Mouse (Mus musculus) kidney, embryonic 14.5 days (tissue): ENCODE measurements around the gene Cit. TPM values are rescaled to one million over a fixed set of nuclear protein-coding genes. Genes with fewer than 3 reads are reported as not detected.
"Not testable (repeated sequence)": the region's sequence is repeated elsewhere in the genome, so short reads cannot be mapped to it uniquely, and the experiment has no call there.

Experiments used
- ATAC-seq: fragments of 200-750 bp; cut with Nextera tagmentation; 2 replicates; pipeline ENCODE4 v1.8.0; 2017; ENCODE audit warnings: moderate number of reproducible peaks, mild to moderate bottlenecking, moderate TSS enrichment, moderate library complexity; ENCODE audit not compliant: low FRiP score, low TSS enrichment
- H3K27ac ChIP-seq: fragments of 300-500 bp; sonication (generic); 2 replicates; pipeline ENCODE4 v1.5.1; 2014; ENCODE audit warnings: low read depth, mild to moderate bottlenecking, low read length, moderate library complexity, mixed read lengths
- H3K27me3 ChIP-seq: fragments of 300-500 bp; sonication (generic); 2 replicates; pipeline ENCODE4 v1.6.1; 2014; ENCODE audit warnings: mild to moderate bottlenecking, low read length; ENCODE audit not compliant: control insufficient read depth, insufficient read depth
- H3K36me3 ChIP-seq: fragments of 300-500 bp; sonication (generic); 2 replicates; pipeline ENCODE4 v1.6.1; 2014; ENCODE audit warnings: low read length, mixed read lengths; ENCODE audit not compliant: control insufficient read depth, insufficient read depth
- H3K4me1 ChIP-seq: fragments of 300-500 bp; sonication (generic); 2 replicates; pipeline ENCODE4 v1.6.1; 2014; ENCODE audit warnings: low read length, mixed read lengths; ENCODE audit not compliant: control insufficient read depth, insufficient read depth
- H3K4me2 ChIP-seq: fragments of 300-500 bp; sonication (generic); replicated peaks from 2 replicates; pipeline ENCODE4 v1.6.1; 2014; ENCODE audit warnings: low read depth, mild to moderate bottlenecking, low read length
- H3K4me3 ChIP-seq: fragments of 300-500 bp; sonication (generic); 2 replicates; pipeline ENCODE4 v1.5.1; 2014; ENCODE audit warnings: mild to moderate bottlenecking, low read length
- H3K9ac ChIP-seq: fragments of 300-500 bp; sonication (generic); 2 replicates; pipeline ENCODE4 v1.6.1; 2014; ENCODE audit warnings: low read depth, mild to moderate bottlenecking, low read length, moderate library complexity
- H3K9me3 ChIP-seq: fragments of 300-500 bp; sonication (generic); 2 replicates; pipeline ENCODE4 v1.6.1; 2016; ENCODE audit warnings: low read length; ENCODE audit not compliant: control insufficient read depth
- WGBS: fragments of 180-500 bp; shearing (Covaris S2); extraction: QIAGEN DNeasy Blood & Tissue Kit; methylation state at CpG from one replicate; pipeline ENCODE4 v1.1.7; 2014; 5-methylcytosine and 5-hydroxymethylcytosine counted together
- polyA plus RNA-seq: library from polyadenylated mRNA; unstranded; fragments of >200 nt; fragmentation: Nextera tagmentation; extraction: Ambion mirVana; gene quantifications from 2 replicates; pipeline ENCODE4 v1.2.1, GENCODE M21; 2014

The Cit gene
- 31.9 and 34.9 TPM in 2 replicates for polyA plus RNA-seq

DNA sequence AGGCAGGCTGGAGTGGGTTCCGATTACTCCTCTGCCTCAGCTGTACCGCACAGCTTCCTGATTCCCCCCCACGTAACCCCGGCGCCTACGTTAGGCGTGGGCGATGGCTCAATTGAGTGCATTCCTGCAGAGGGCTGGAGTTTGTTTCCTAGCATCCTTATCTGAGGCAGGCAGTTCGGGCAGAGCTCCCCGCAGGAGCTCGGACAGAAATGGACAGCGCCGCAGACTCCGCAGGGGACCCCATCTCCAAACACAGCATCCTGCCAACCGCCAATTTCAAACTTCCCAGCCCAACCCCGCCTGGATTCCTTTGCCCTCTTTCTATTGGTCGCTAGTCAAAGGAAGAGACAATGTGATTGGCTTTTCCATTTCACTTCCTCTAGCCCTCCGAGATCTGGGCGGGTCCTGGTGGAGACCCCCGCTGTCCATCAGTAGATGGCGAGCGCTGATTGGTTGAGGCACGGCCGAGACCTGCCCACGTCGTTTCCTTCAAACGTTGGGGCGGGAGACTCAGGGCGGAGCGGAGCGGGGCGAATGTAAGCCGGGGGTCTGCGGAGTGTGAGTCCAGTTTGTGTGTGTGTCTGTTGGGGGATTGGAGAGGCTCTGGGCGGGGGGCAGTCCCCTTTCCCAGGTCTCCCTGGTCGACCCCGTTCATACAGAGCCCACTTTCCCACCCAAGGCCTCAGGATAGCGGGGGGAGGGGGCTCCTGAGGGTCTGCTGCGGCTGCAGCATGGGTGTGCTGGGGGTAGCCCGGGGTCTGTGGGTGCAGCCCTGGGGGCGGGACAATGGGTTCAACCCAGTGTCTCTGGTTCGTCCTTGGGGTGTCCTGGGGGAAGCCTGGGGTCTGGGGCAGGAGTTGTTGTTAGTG is at the start of gene Cit:
Cit (plus strand) TSS at position 513 of the 869 bp plus-strand sequence.
- H3K27ac ChIP-seq, result peak within 1 kb of the TSS; percentile 33; the same call in 1 of the 2 replicates
- peak within 1 kb of the TSS; percentile 85 for H3K9ac ChIP-seq
- H3K4me2 ChIP-seq, result peak within 1 kb of the TSS; percentile 91
- 1% methylated on average over 42 of the region's 42 CpGs for WGBS
- no peaks in the 10 kb centered on the region; the same call in 1 of the 2 replicates for H3K36me3 ChIP-seq
- no peaks in the 10 kb centered on the region for H3K27me3 ChIP-seq
- no peaks in the 10 kb centered on the region for H3K9me3 ChIP-seq
- peak; percentile 99 for ATAC-seq
- H3K4me1 ChIP-seq, result peaks cover 12% of the 10 kb centered on the region
- peak within 1 kb of the TSS; percentile 89 for H3K4me3 ChIP-seq

GRCm38 (mm10) chr5:115799016-115799894 is 45.8 kb upstream of the Cit start:
- 48% methylated on average over 15 of the region's 15 CpGs for WGBS
- no peak overlapping the region for H3K4me2 ChIP-seq

DNA sequence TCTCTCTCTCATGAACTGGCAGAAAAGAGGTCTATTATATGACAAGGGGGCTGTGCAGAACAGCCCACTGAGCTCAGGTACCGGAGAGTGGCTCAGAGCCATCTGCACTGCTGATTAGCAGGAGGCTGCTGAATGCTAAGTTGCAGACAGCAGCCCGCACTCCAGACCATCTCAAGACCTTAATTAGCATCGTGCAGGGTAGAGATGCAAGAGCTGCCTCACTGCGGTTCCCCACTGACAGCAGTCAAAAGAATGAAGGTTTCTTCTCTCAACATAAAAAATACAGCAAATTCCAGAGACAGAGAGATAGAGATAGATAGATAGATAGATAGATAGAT is 45.2 kb upstream of the Cit start:
- 54% methylated on average over 4 of the region's 4 CpGs for WGBS
- H3K4me3 ChIP-seq, result no peak overlapping the region
- no peaks in the 10 kb centered on the region for H3K9me3 ChIP-seq
- H3K27me3 ChIP-seq, result no peaks in the 10 kb centered on the region
- no peak overlapping the region for H3K4me2 ChIP-seq
- no peak overlapping the region for H3K27ac ChIP-seq
- no peaks in the 10 kb centered on the region for H3K4me1 ChIP-seq
- no peak overlapping the region for H3K9ac ChIP-seq
- no peak for ATAC-seq
- H3K36me3 ChIP-seq, result no peaks in the 10 kb centered on the region

More at GRCm38 (mm10) chr5:115799016-115799894, 45.8 kb upstream of the Cit start:
- no peak overlapping the region for H3K9ac ChIP-seq
- no peaks in the 10 kb centered on the region for H3K36me3 ChIP-seq
- H3K9me3 ChIP-seq, result no peaks in the 10 kb centered on the region
- no peak overlapping the region for H3K4me3 ChIP-seq
- no peak for ATAC-seq
- no peaks in the 10 kb centered on the region for H3K4me1 ChIP-seq
- no peak overlapping the region for H3K27ac ChIP-seq
- H3K27me3 ChIP-seq, result no peaks in the 10 kb centered on the region

DNA sequence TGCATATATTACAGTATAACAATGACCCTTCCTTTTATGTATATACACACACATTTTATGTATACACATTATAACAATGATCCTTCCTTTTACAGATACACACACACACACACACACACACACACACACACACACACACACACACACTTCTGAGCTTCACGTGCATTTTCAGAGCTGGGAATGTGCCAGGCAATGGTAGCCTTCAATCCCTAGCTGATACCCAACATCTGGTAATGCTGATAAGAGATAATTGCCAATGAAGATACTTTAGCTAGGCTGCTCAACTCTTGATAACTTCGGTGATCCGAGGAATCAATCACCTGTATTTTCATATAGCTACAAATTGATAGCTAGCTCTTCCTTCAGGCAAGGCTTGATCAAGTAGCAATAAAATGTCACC is 32.8 kb upstream of the Cit start:
- Histone ChIP-seq H3K27ac (no peak overlapping the region), H3K4me2 (no peak overlapping the region), H3K27me3 (no peaks in the 10 kb centered on the region), H3K4me3 (no peak overlapping the region), H3K36me3 (no peaks in the 10 kb centered on the region), H3K4me1 (no peaks in the 10 kb centered on the region), H3K9ac (no peak overlapping the region), H3K9me3 (no peaks in the 10 kb centered on the region)
- 92% methylated on average over 3 of the region's 3 CpGs for WGBS
- no peak for ATAC-seq

DNA sequence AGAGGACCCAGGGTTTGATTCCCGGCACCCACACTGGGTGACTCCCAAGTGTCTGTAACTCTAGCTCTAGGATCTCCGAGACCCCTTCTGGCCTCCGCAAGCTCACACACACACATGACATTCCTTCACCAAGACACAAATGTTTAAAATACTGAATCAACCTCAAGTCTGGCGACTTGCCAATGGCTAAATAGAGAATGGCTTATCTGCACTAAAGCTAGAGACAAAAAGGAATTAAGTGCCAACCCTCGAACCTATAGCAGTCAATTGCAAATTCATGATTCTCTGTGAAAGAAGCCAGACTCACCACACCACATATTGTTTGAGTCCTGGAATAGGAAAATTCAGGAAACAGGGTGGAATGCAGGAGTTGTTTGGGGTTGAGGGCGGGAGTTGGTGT is 28.1 kb upstream of the Cit start:
- no peaks in the 10 kb centered on the region for H3K4me1 ChIP-seq
- no peaks in the 10 kb centered on the region for H3K36me3 ChIP-seq
- no peak overlapping the region for H3K27ac ChIP-seq
- H3K9me3 ChIP-seq, result no peaks in the 10 kb centered on the region
- H3K4me3 ChIP-seq, result no peak overlapping the region
- 75% methylated on average over 6 of the region's 6 CpGs for WGBS
- ATAC-seq, result no peak
- no peak overlapping the region for H3K4me2 ChIP-seq
- no peaks in the 10 kb centered on the region for H3K27me3 ChIP-seq
- H3K9ac ChIP-seq, result no peak overlapping the region

- H3K9me3 ChIP-seq, ATAC-seq, H3K4me3 ChIP-seq, H3K27me3 ChIP-seq, H3K4me1 ChIP-seq, H3K9ac ChIP-seq, H3K36me3 ChIP-seq, H3K27ac ChIP-seq, H3K4me2 ChIP-seq: not testable (repeated sequence)
- WGBS, result 75% methylated on average over 1 of the region's 1 CpGs
Observed at GRCm38 (mm10) chr5:115817655-115818054, 27.4 kb upstream of the Cit start.

DNA sequence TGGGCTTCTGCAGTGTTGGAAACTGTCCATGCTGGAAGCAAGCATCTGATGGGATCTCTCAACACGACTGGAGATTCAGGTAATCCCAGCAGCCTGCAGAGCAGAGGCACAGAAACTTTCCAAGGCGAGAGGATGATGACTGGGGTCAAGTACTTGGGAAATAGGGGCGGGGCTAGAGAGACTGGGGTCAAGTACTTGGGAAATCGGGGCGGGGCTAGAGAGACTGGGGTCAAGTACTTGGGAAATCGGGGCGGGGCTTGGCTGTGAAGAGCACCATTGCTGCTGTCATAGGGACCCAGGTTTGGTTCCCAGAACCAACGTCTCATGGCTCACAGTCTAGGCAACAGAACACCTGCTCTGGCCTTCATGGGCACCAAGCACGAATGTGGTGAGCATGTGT is 25.1 kb upstream of the Cit start:
- no peak overlapping the region for H3K4me3 ChIP-seq
- no peaks in the 10 kb centered on the region for H3K36me3 ChIP-seq

DNA sequence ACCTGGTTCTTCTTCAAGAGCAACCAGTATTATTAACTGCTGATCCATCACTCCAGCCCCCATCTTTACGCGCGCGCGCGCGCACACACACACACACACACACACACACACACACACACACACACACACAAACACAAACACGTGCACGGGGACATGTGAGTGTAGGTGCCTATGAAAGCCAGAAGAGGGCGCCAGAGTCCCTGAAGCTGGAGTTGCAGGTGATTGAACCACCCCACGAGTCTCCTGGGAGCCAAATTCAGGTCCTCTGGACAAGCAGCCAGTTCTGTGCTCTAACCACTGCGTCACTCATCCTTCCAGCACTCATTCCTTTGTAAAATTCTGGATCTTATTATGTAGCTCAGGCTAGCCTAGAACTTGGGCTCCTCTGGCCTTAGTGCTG is 23.9 kb upstream of the Cit start:
- 91% methylated on average over 12 of the region's 12 CpGs for WGBS
- Histone ChIP-seq H3K9ac (no peak overlapping the region), H3K27me3 (no peaks in the 10 kb centered on the region), H3K9me3 (no peaks in the 10 kb centered on the region), H3K4me1 (no peaks in the 10 kb centered on the region), H3K36me3 (no peaks in the 10 kb centered on the region), H3K4me2 (no peak overlapping the region), H3K27ac (no peak overlapping the region), H3K4me3 (no peak overlapping the region)
- ATAC-seq, result no peak

More for the DNA sequence above, 25.1 kb upstream of the Cit start:
- Histone ChIP-seq H3K9me3 (no peaks in the 10 kb centered on the region), H3K4me2 (no peak overlapping the region), H3K4me1 (no peaks in the 10 kb centered on the region), H3K27ac (no peak overlapping the region), H3K27me3 (no peaks in the 10 kb centered on the region), H3K9ac (no peak overlapping the region)
- no peak for ATAC-seq
- 77% methylated on average over 9 of the region's 9 CpGs for WGBS

GRCm38 (mm10) chr5:115821910-115822309 is 23.2 kb upstream of the Cit start:
- 92% methylated on average over 7 of the region's 7 CpGs for WGBS
- Histone ChIP-seq H3K27me3 (no peaks in the 10 kb centered on the region), H3K9ac (no peak overlapping the region), H3K27ac (no peak overlapping the region), H3K4me3 (no peak overlapping the region), H3K4me2 (no peak overlapping the region), H3K4me1 (no peaks in the 10 kb centered on the region), H3K9me3 (no peaks in the 10 kb centered on the region), H3K36me3 (no peaks in the 10 kb centered on the region)
- ATAC-seq, result no peak
